Mouse (Mus musculus) MEL (cell line): ENCODE data around the gene Ndufa13. TPM values are rescaled to one million over a fixed set of nuclear protein-coding genes. Genes with fewer than 3 reads are reported as not detected.

Experiments
- DNase-seq: peaks from one replicate; pipeline ENCODE4 v3.0.0; 2011; ENCODE audit warnings: low read depth, low spot score
- H3K27ac ChIP-seq: 2 replicates; pipeline ENCODE4 v1.5.1; 2012; ENCODE audit warnings: low read depth, mild to moderate bottlenecking, control low read depth, low read length, moderate library complexity; ENCODE audit not compliant: control insufficient read depth
- H3K27me3 ChIP-seq, 2 experiments: fragments of 150-350 bp in 1 of 2; sonication (generic) in 1 of 2; 2 replicates each; pipeline ENCODE4 v1.6.1; 2012; ENCODE audit warnings: low read length in 2 of 2, mild to moderate bottlenecking in 2 of 2, improper control_type of control experiment in 1 of 2, moderate library complexity in 1 of 2; ENCODE audit not compliant: insufficient read depth in 2 of 2, control insufficient read depth in 1 of 2
- H3K36me3 ChIP-seq, 2 experiments: 2 replicates each; pipeline ENCODE4 v1.6.1; 2012 to 2014; ENCODE audit warnings: low read length in 2 of 2, improper control_type of control experiment in 1 of 2, inconsistent platforms in 1 of 2, mild to moderate bottlenecking in 1 of 2; ENCODE audit not compliant: insufficient read depth in 2 of 2, control insufficient read depth in 1 of 2
- H3K4me1 ChIP-seq, 2 experiments: fragments of 150-350 bp in 1 of 2; sonication (generic) in 1 of 2; 2 replicates each; pipeline ENCODE4 v1.6.1; 2012; ENCODE audit warnings: low read length in 2 of 2, improper control_type of control experiment in 1 of 2, mild to moderate bottlenecking in 1 of 2; ENCODE audit not compliant: insufficient read depth in 2 of 2, control insufficient read depth in 1 of 2
- H3K4me3 ChIP-seq, 2 experiments: fragments of 150-350 bp in 1 of 2; sonication (generic) in 1 of 2; 2 replicates each; pipeline ENCODE4 v1.5.1; 2012; ENCODE audit warnings: low read depth in 2 of 2, low read length in 2 of 2, mild to moderate bottlenecking in 2 of 2, moderate library complexity in 2 of 2, control low read depth in 1 of 2, improper control_type of control experiment in 1 of 2; ENCODE audit not compliant: control insufficient read depth in 1 of 2, insufficient read depth in 1 of 2
- H3K79me2 ChIP-seq: 2 replicates; pipeline ENCODE4 v1.6.1; 2012; ENCODE audit warnings: mild to moderate bottlenecking, low read length, moderate library complexity; ENCODE audit not compliant: control insufficient read depth, poor library complexity, insufficient read depth
- H3K9ac ChIP-seq: 2 replicates; pipeline ENCODE4 v1.6.1; 2012; ENCODE audit warnings: low read depth, mild to moderate bottlenecking, control low read depth, low read length, moderate library complexity; ENCODE audit not compliant: control insufficient read depth, poor library complexity, severe bottlenecking
- H3K9me3 ChIP-seq: fragments of 150-350 bp; sonication (generic); replicated peaks from 2 replicates; pipeline ENCODE4 v1.6.1; 2012; ENCODE audit warnings: mild to moderate bottlenecking, low read length, improper control_type of control experiment, moderate library complexity; ENCODE audit not compliant: insufficient read depth
- CHD2 ChIP-seq: IDR thresholded peaks from 2 replicates; pipeline ENCODE4 v1.6.1; 2011; ENCODE audit warnings: low read length, improper control_type of control experiment
- CTCF ChIP-seq, 3 experiments: IDR thresholded peaks in 2 of 3; conservative IDR thresholded peaks in 1 of 3; 2 replicates each; pipeline ENCODE4 v1.5.1; 2011 to 2012; ENCODE audit warnings: low read length in 3 of 3, low read depth in 2 of 3, mild to moderate bottlenecking in 2 of 3, improper control_type of control experiment in 1 of 3, inconsistent platforms in 1 of 3, mixed read lengths in 1 of 3, moderate library complexity in 1 of 3; ENCODE audit not compliant: control insufficient read depth in 1 of 3, insufficient read depth in 1 of 3, poor library complexity in 1 of 3, severe bottlenecking in 1 of 3
- GABPA ChIP-seq: IDR thresholded peaks from 2 replicates; pipeline ENCODE4 v1.6.1; 2012; ENCODE audit warnings: low read depth, mild to moderate bottlenecking, inconsistent platforms, low read length, improper control_type of control experiment, moderate library complexity
- GATA1 ChIP-seq: IDR thresholded peaks from 2 replicates; pipeline ENCODE4 v1.6.1; 2011; ENCODE audit warnings: low read depth, low read length, improper control_type of control experiment
- KAT2A ChIP-seq: conservative IDR thresholded peaks from 2 replicates; pipeline ENCODE4 v1.6.1; 2012; ENCODE audit warnings: low read depth, low read length, improper control_type of control experiment, inconsistent platforms
- MAX ChIP-seq: IDR thresholded peaks from 2 replicates; pipeline ENCODE4 v1.6.1; 2011; ENCODE audit warnings: low read length, improper control_type of control experiment
- MEF2A ChIP-seq: IDR thresholded peaks from 2 replicates; pipeline ENCODE4 v1.6.1; 2014; ENCODE audit warnings: low read depth, mild to moderate bottlenecking, inconsistent platforms, low read length, improper control_type of control experiment; ENCODE audit not compliant: poor library complexity, insufficient replicate concordance, severe bottlenecking; ENCODE audit errors: extremely low read depth
- MXI1 ChIP-seq: IDR thresholded peaks from 2 replicates; pipeline ENCODE4 v1.6.1; 2011; ENCODE audit warnings: mild to moderate bottlenecking, low read depth, low read length, improper control_type of control experiment
- MYC ChIP-seq: IDR thresholded peaks from 2 replicates; pipeline ENCODE4 v1.6.1; 2011; ENCODE audit warnings: low read depth, mild to moderate bottlenecking, low read length, improper control_type of control experiment, moderate library complexity
- NELFE ChIP-seq: IDR thresholded peaks from 2 replicates; pipeline ENCODE4 v1.6.1; 2011; ENCODE audit warnings: low read depth, low read length, improper control_type of control experiment
- NRF1 ChIP-seq: IDR thresholded peaks from 2 replicates; pipeline ENCODE4 v1.6.1; 2014; ENCODE audit warnings: low read depth, mild to moderate bottlenecking, inconsistent platforms, low read length, improper control_type of control experiment, moderate library complexity; ENCODE audit not compliant: poor library complexity, insufficient read depth, severe bottlenecking
- POLR2A ChIP-seq, 2 experiments: IDR thresholded peaks; 2 replicates each; pipeline ENCODE4 v1.6.1; 2011 to 2012; ENCODE audit warnings: low read length in 2 of 2, mild to moderate bottlenecking in 2 of 2, control low read depth in 1 of 2, improper control_type of control experiment in 1 of 2, low read depth in 1 of 2, moderate library complexity in 1 of 2; ENCODE audit not compliant: control insufficient read depth in 1 of 2, insufficient read depth in 1 of 2, poor library complexity in 1 of 2
- POLR2AphosphoS5 ChIP-seq: IDR thresholded peaks from 2 replicates; pipeline ENCODE4 v1.6.1; 2012; ENCODE audit warnings: low read depth, borderline replicate concordance, mild to moderate bottlenecking, inconsistent platforms, low read length, moderate library complexity, mixed read lengths
- RAD21 ChIP-seq: IDR thresholded peaks from 2 replicates; pipeline ENCODE4 v1.6.1; 2011; ENCODE audit warnings: mild to moderate bottlenecking, low read depth, low read length, improper control_type of control experiment
- SMC3 ChIP-seq: IDR thresholded peaks from 2 replicates; pipeline ENCODE4 v1.6.1; 2011; ENCODE audit warnings: low read depth, low read length, improper control_type of control experiment
- TAL1 ChIP-seq: IDR thresholded peaks from 2 replicates; pipeline ENCODE4 v1.6.1; 2012; ENCODE audit warnings: mild to moderate bottlenecking, inconsistent platforms, low read length, moderate library complexity, mixed read lengths
- USF1 ChIP-seq: IDR thresholded peaks from 2 replicates; pipeline ENCODE4 v1.6.1; 2014; ENCODE audit warnings: low read depth, mild to moderate bottlenecking, inconsistent platforms, low read length, improper control_type of control experiment, moderate library complexity
- ZMIZ1 ChIP-seq: IDR thresholded peaks from 2 replicates; pipeline ENCODE4 v1.6.1; 2012; ENCODE audit warnings: low read depth, mild to moderate bottlenecking, inconsistent platforms, low read length, improper control_type of control experiment, moderate library complexity
- ZNF384 ChIP-seq: IDR thresholded peaks from 2 replicates; pipeline ENCODE4 v1.6.1; 2012; ENCODE audit warnings: low read depth, mild to moderate bottlenecking, inconsistent platforms, low read length, improper control_type of control experiment
- polyA plus RNA-seq, 2 experiments: library from polyadenylated mRNA; stranded (reverse) in 1 of 2; unstranded in 1 of 2; fragments of >175 nt in 1 of 2; fragments of >200 nt in 1 of 2; gene quantifications; 2 replicates each; pipeline versions ENCODE4 v1.2.1 to v1.2.4; 2012; ENCODE audit warnings: low replicate concordance in 2 of 2, low read depth in 1 of 2; ENCODE audit not compliant: insufficient read length in 2 of 2, insufficient read depth in 1 of 2, missing spikeins in 1 of 2
- total RNA-seq: library from RNA; depleted of rRNA; stranded (reverse); fragments of 300-350 nt; gene quantifications from 2 replicates; pipeline ENCODE4 v1.2.3, GENCODE M21; 2012

Ndufa13 gene
- total and polyA plus RNA-seq, 3 experiments, result 97.7 to 114 TPM; not detected in 1

DNA sequence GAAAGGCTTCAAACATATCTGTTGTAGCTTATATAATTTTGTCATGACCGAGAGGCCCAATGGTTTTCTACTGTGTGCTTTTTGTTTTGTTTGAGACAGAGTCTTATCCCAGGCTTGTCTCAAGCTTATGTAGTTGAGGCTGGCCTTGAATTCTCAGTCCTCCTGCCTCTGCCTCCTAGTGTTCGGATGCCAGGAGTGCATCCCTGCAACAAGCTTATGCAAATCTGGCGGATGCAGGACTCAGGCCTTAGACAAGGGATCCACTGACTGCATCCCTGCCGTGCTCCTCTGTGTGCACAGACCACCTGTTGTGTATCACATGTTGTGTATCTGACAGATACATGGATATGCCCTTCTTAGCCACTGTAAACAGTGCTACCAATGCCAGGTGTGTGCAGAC lies 41.6 kb downstream of the Ndufa13 start:
- H3K4me3 ChIP-seq, result no peak overlapping the region
- DNase-seq, result no peak
- no peaks in the 10 kb centered on the region for H3K36me3 ChIP-seq
- no peaks in the 10 kb centered on the region for H3K79me2 ChIP-seq
- no peak for TF ChIP-seq MAX
- no peaks in the 10 kb centered on the region for H3K27me3 ChIP-seq
- 0 out of 4 replicates have a peak, but pooled peaks cover 0 to 5% of the 10 kb centered on the region in 2 experiments for H3K4me1 ChIP-seq
- H3K27ac ChIP-seq, result no peak overlapping the region
- H3K9ac ChIP-seq, result no peak overlapping the region
- no peaks in the 10 kb centered on the region for H3K9me3 ChIP-seq

DNA sequence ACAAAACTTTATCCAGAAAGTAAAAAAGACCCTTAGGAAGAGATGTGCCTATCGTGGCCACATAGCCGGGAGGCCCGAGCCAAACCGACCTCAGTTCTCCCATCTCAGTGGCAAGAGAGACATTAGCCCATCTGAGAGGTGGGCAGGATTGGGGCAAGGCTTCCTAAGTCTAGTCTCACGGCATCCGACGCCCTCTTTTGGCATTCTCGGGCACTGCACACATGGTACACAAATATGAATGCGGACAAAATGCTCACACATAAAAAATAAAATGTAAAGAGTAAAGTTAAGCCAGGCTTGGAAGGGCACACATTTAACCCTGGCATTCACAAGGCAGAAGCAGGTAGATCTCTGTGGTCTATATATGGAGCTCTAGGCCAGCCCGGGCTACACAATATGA lies 48.5 kb downstream of the Ndufa13 start:
- no peak overlapping the region for H3K9ac ChIP-seq
- TF ChIP-seq USF1 (no peak), MXI1 (no peak), CTCF (IDR thresholded peaks at IDR 0.05 in 2 of 3, conservative IDR thresholded peaks at IDR 0.05 in 1 of 3; ENCODE audit: control insufficient read depth in 1 of 3, insufficient read depth in 1 of 3, low read depth in 2 of 3, low read length in 3 of 3, poor library complexity in 1 of 3, severe bottlenecking in 1 of 3) (peak; percentile 23 to 43 (median 42); a peak in 4 of 6 replicates), CHD2 (no peak), SMC3 (peak; percentile 26), POLR2AphosphoS5 (no peak), NRF1 (no peak), ZMIZ1 (no peak), MEF2A (no peak), RAD21 (peak; percentile 31)
- TF ChIP-seq, all 39 proteins: peak for 3
- no peak for DNase-seq
- no peak overlapping the region for H3K27ac ChIP-seq
- H3K9me3 ChIP-seq, result no peaks in the 10 kb centered on the region
- H3K4me3 ChIP-seq, result no peak overlapping the region
- H3K27me3 ChIP-seq, result no peaks in the 10 kb centered on the region
- peaks cover 0 to 9% of the 10 kb centered on the region in 2 experiments; a peak in 2 of 4 replicates for H3K4me1 ChIP-seq
- H3K79me2 ChIP-seq, result no peaks in the 10 kb centered on the region
- H3K36me3 ChIP-seq, result peaks cover 0 to 6% of the 10 kb centered on the region in 2 experiments; a peak in 2 of 4 replicates

GRCm38 (mm10) chr8:69850926-69851506 lies 51.3 kb downstream of the Ndufa13 start:
- no peaks in the 10 kb centered on the region for H3K27me3 ChIP-seq
- H3K9me3 ChIP-seq, result no peaks in the 10 kb centered on the region
- peak overlapping the region; percentile 46 for H3K27ac ChIP-seq
- no peak overlapping the region for H3K4me3 ChIP-seq
- H3K36me3 ChIP-seq, result peaks cover 0 to 6% of the 10 kb centered on the region in 2 experiments; a peak in 2 of 4 replicates
- peaks cover 0 to 9% of the 10 kb centered on the region in 2 experiments; a peak in 2 of 4 replicates for H3K4me1 ChIP-seq
- TF ChIP-seq ZNF384 (no peak), TAL1 (no peak), NELFE (no peak), GABPA (no peak), GATA1 (no peak), POLR2A (IDR thresholded peaks at IDR 0.05; ENCODE audit: control insufficient read depth in 1 of 2, insufficient read depth in 1 of 2, low read depth in 1 of 2, low read length in 2 of 2, poor library complexity in 1 of 2) (no peak), KAT2A (no peak), MYC (no peak), MXI1 (no peak), ZMIZ1 (no peak)
- DNase-seq, result peak; percentile 52
- H3K9ac ChIP-seq, result peak overlapping the region; percentile 4; the same call in 1 of the 2 replicates
- H3K79me2 ChIP-seq, result no peaks in the 10 kb centered on the region
